Mouse (Mus musculus) layer of hippocampus, adult 6 months (tissue): ENCODE data around the gene Cmbl. TPM values are rescaled to one million over a fixed set of nuclear protein-coding genes. Genes with fewer than 3 reads are reported as not detected.

ENCODE experiments used
- long read RNA-seq, 2 experiments: library from polyadenylated mRNA; unstranded; transcript quantifications; one replicate each; pipeline ENCODE4 v2.0.0; 2019 to 2020
- polyA plus RNA-seq: library from polyadenylated mRNA; unstranded; fragments of <200 nt; fragmentation: Nextera tagmentation; gene quantifications from 2 replicates; pipeline ENCODE4 v1.2.3, GENCODE M21; 2021

The Cmbl gene
- 22.0 and 26.7 TPM in 2 replicates for polyA plus RNA-seq
- long read RNA-seq, experiment 1, transcript Cmbl-201 (6 exons, 1,155 nt), result major isoform, 10 of 20 reads
- long read RNA-seq, experiment 1, transcript Cmbl-204 (6 exons, 777 nt), result minor isoform, 8 of 20 reads
- long read RNA-seq, experiment 1, partial matches to known transcripts, result 2 of 20 reads
- long read RNA-seq, experiment 1, other reads (novel, unspliced or antisense), result 0 of 20 reads
- long read RNA-seq, experiment 2, transcript Cmbl-204 (6 exons, 777 nt), result major isoform, 6 of 18 reads
- long read RNA-seq, experiment 2, transcript Cmbl-201 (6 exons, 1,155 nt), result major isoform, 6 of 18 reads
- long read RNA-seq, experiment 2, partial matches to known transcripts, result 2 of 18 reads
- long read RNA-seq, experiment 2, other reads (novel, unspliced or antisense), result 4 of 18 reads

GRCm38 (mm10) chr15:31565184-31565583 lies at the start of gene Cmbl:
Cmbl (plus strand) TSS chr15:31565389.

GRCm38 (mm10) chr15:31530659-31531445 lies 34.3 kb upstream of the Cmbl start, which contains the start of gene March6:
March6 (minus strand) TSS chr15:31531053.

DNA sequence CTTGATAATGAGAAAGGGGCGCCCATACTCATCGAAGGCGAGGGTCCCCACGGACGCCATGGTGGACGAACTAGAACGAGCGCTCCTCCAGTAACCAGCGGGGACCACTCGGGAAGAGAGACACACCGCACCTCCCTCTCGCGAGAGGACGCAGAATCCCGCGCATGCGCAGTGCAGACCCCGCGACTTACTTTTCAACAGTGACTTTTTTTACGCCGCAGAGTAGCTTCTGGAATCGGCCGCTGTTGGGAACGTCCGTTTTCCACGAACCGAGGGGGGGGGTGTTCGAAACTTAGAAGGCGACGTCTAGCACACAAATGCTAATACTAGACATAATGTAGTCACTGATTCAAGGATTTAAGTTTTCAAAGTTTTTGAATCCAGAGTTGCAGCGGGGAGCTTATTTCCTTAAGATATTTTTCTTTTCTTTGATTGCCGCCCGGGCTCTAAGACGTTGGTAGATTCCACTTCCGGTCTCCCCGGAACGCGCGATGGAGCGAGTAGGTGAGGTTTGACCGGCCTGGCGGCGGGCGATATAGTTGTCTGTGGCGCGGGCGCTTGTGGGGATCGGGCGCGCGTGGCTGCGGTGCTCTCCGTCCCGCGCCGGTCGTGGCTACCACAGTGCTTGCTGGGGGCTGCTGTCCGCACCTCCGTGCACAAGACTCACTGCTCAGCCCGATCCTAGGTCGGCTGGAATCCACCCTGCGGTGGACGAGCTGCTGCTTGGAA lies 36.6 kb downstream of the Cmbl start, which contains the start of the genes Cct5 and Fam173b:
Cct5 (minus strand) TSS at position 159 of the 729 bp plus-strand sequence.
Fam173b (plus strand) TSS at position 207 of the 729 bp plus-strand sequence.

Other genes starting within 250 kb of the Cmbl start
- gene Ankrd33b, start 197.7 kb upstream of the Cmbl start, polyA plus RNA-seq, result 11.2 and 13.3 TPM in 2 replicates
- gene Ropn1l, start 111.7 kb upstream of the Cmbl start, polyA plus RNA-seq, result 3.7 and 3.9 TPM in 2 replicates
- 30.9 and 36.1 TPM in 2 replicates for gene March6, start 34.3 kb upstream of the Cmbl start, polyA plus RNA-seq
- gene Cct5, start 36.4 kb downstream of the Cmbl start, polyA plus RNA-seq, result 355 and 374 TPM in 2 replicates
- gene Fam173b, start 36.5 kb downstream of the Cmbl start, polyA plus RNA-seq, result 14.4 and 16.3 TPM in 2 replicates